Mouse (Mus musculus) layer of hippocampus, postnatal 14 days (tissue): ENCODE measurements around the gene Tes3-ps. TPM values are rescaled to one million over a fixed set of nuclear protein-coding genes. Genes with fewer than 3 reads are reported as not detected.

Experiments used
- DNase-seq, 2 experiments: peaks; one replicate each; pipeline ENCODE4 v3.0.0; 2021 to 2022; ENCODE audit warnings: low spot score in 2 of 2, mixed read lengths in 1 of 2
- long read RNA-seq, 2 experiments: library from polyadenylated mRNA; stranded (forward); transcript quantifications; one replicate each; pipeline ENCODE4 v2.0.0; 2021
- total RNA-seq, 2 experiments: library from RNA; stranded (reverse); gene quantifications; 2 replicates each; pipeline ENCODE4 v1.2.3; 2021

Tes3-ps gene
- 1 to 10 TPM; 2.0 to 2.2 TPM for total RNA-seq
- long read RNA-seq, experiment 1 = 0 reads
- long read RNA-seq, experiment 2 = 0 reads

- no peak for DNase-seq
These were observed at the start of gene Tes3-ps for GRCm38 (mm10) chr13:49492376-49493368. Gene Tes3-ps (plus strand): TSS chr13:49493318.

DNA sequence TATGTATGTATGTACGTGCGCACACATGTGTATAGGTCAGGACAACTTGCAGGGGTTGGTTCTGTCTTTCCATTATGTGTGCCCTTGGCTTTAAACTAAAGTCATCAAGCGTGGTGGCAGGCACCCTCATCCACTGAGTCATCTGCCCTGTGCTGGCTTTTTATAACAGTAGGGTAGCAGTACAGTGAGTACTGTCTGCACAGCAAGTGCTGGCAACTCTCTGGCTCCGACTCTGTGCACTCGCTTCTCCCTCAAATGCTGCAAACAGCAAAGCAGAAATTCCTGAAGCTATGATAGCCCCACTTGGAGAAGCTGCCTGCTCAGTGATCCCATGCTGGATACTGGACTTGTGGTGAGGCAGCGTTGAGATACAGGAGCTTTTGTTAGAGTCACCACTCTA lies 48.7 kb upstream of the Tes3-ps start:
- DNase-seq = no peak

- DNase-seq = peak; percentile 82 to 87
These were observed 43.8 kb upstream of the Tes3-ps start for GRCm38 (mm10) chr13:49449318-49449749.

DNA sequence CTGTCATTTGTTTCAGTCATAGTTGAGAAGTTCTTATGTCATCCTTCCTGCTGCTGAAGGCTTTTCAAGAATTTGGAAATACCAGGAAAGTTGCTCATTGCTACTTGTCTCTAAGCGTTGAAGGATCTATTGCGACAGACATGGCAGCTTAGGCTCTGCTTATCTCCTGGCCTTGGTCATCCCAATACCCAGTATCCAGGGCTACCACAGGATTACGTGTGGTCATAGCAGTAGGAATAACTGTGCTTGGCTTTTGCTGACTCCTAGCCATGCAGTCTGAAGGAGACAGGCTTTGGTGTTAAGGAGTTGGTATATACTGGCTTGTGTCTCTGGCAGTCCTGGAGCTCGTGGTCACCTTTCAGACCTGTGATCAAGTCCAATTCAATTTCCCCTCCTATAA lies 32.8 kb upstream of the Tes3-ps start:
- DNase-seq = no peak

- DNase-seq = peak in 1 of 2 experiments; percentile 75
These were observed 32.3 kb upstream of the Tes3-ps start for GRCm38 (mm10) chr13:49460692-49461414.

GRCm38 (mm10) chr13:49461458-49462132 lies 31.5 kb upstream of the Tes3-ps start:
- no peak for DNase-seq

DNA sequence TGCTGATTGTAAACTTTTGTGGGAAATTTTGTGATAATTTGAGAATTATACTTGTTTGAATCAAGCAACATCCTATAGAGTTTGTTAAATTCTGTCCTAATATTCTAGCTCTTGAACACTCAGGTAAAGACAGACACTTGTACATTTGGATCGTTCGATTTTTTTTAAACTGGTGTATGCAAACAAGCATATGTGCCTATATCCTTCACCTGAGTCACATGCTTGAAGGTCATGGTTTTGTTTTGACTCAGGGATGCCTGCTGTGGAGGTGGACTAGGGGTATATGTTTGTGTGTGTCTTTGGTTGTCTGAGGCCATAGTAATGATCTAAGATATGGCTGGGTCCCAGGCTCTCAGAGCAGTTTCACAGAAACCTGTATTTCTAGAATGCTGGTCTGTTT lies 30.2 kb upstream of the Tes3-ps start:
- no peak for DNase-seq

GRCm38 (mm10) chr13:49465875-49466274 lies 27.2 kb upstream of the Tes3-ps start:
- DNase-seq = no peak

GRCm38 (mm10) chr13:49466393-49467075 lies 26.6 kb upstream of the Tes3-ps start:
- no peak for DNase-seq

DNA sequence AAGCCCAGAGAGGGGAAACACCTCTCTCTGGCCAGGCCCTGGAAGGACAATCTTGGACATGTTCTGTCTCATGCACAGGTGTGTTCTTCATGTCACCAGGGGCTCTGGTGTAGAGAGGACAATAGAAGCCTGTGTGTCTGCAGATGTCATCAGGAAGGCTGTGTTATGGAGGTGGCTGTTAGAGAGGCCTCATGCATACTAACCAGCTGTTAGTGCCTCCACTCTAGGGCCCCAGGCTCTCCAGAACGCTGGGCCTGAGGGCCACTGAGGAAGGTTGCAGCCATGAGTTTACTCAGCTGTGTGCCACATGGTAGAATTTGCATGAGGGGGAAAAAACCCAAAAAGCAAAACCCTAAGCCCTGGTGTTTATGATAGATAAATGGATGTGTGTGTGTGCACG lies 25.5 kb upstream of the Tes3-ps start:
- no peak for DNase-seq

DNA sequence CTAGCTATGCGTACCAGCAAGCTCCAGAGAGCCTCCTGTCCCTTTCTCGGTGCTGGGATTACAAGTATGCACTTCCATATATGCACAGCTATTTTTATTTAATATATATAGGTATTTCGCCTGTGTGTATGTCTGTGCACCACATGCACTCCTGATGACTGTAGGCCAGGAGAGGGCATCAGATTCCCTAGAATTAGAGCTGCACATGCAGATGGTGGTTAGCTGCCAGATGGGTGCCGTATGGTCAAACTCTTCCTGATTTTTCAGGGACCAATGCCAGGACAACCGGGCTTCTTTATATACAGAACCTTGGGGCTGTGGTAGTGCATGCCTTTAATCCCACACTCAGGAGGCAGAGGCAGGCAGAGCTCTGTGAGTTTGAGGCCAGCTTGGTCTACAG lies 24.1 kb upstream of the Tes3-ps start:
- no peak for DNase-seq

GRCm38 (mm10) chr13:49470319-49470718 lies 22.8 kb upstream of the Tes3-ps start:
- no peak for DNase-seq

DNA sequence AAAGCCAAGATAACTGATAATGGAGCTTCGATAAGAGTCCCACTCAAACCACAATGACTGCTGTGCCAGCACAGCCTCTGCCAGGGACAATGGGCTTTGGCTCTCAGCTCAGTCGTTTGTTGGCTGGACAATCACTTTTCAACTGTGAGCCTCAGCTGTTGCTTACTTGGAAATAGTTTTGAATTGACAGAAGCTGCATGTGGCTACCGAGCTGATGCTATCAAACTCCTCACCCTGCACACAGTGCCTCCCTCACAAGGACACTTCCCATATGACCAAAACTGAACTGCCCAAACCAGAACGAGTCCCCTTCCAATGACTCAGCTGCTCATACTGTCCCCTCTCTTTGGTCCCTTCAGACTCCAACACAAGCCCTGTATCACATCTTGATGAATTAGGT lies 22.3 kb upstream of the Tes3-ps start:
- peak in 1 of 2 experiments; percentile 73 for DNase-seq

DNA sequence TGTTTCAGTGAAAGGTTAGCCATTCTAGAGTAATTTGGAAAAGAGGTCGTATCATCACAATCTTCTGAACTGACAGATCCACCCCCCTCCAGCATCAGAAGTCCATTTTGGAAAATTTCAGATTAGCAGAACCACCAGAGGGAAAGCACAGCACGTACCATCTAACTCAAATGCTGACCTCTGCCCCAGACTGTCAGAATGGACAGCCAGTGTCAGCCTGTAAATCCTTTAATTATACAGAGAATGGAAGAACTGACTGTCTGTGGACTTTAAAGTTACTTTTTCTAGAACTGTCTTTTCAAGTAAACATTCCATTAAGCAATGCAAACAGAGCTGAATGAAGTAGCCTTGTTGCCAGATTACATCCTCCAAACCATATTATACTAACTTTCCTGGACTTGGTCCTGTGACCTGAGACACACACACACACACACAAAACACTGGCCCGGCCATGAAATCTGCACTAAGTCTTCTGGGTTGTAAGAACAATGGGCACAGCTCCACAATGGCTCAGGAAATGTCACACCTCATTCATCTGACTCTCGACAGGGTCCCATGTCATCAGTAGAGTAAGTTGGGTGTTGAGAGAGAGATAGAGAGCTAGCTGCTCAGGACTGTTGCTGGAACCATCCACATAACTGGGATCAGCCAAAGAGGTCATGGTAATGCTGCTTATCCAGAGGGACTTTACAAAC lies 21.0 kb upstream of the Tes3-ps start:
- no peak for DNase-seq

GRCm38 (mm10) chr13:49472676-49473005 lies 20.5 kb upstream of the Tes3-ps start:
- DNase-seq = no peak

GRCm38 (mm10) chr13:49477887-49478286 lies 15.2 kb upstream of the Tes3-ps start:
- no peak for DNase-seq

GRCm38 (mm10) chr13:49478851-49479374 lies 14.2 kb upstream of the Tes3-ps start:
- no peak for DNase-seq

DNA sequence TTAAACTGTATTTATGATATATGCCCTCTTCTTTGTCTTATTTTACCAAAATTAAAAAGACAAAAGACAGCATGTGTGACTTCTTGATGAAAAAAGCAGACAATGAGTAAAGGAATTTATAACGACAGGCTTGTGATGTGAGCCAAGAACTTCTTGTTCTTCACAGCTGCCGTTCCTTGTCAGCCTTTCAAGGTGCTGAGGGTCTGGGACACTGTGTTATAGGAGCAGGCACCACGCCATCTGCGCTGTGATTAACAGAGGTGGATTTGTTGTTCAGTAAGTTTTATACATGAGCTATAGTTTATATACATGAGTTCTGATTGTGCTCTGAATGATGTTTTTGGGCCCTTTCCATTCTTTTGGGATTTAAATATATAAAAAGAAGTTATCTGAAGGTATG lies 13.7 kb upstream of the Tes3-ps start:
- DNase-seq = no peak

GRCm38 (mm10) chr13:49480057-49480456 lies 13.1 kb upstream of the Tes3-ps start:
- peak in 1 of 2 experiments; percentile 70 for DNase-seq

- no peak for DNase-seq
These were observed 12.6 kb upstream of the Tes3-ps start for GRCm38 (mm10) chr13:49480551-49480950.
